Mouse (Mus musculus): ENCODE data around the gene Fam19a2. TPM values are rescaled to one million over a fixed set of nuclear protein-coding genes. Genes with fewer than 3 reads are reported as not detected.

The Fam19a2 gene
- total RNA-seq (2021): under 1 TPM in 1 of 2 experiments, not detected in 1; 0.12 TPM
- long read RNA-seq, experiment 1: 0 reads
- long read RNA-seq, experiment 2: 0 reads

- intact Hi-C loops (cut with DNase I; ENCODE audit: low total_unique reads): no loop called here
- DNase-seq: peak; percentile 16
Measured at GRCm38 (mm10) chr10:123263876-123264309, at the start of gene Fam19a2. Gene Fam19a2 (plus strand): TSS chr10:123263996.

DNA sequence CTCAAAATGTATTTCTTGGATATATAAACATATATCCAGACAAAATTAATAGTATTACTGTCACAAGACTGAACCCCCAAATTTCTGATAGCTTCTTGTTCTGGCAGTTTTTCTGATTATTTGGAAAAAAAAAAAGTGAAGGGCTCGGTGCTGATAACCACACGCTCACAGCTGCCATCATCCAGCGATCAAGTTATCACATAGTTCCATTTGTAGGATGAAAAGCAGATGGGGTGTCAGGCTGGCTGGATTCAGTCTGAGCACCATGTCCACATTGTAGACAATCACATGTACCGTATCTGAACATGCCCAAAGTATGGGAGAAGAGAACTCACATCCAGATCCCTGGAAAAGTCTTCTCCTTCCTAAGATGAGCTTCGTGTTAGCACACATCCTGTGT, 41.0 kb upstream of the Fam19a2 start:
- DNase-seq: no peak
- intact Hi-C loops (cut with DNase I; ENCODE audit: low total_unique reads): no loop called here

DNA sequence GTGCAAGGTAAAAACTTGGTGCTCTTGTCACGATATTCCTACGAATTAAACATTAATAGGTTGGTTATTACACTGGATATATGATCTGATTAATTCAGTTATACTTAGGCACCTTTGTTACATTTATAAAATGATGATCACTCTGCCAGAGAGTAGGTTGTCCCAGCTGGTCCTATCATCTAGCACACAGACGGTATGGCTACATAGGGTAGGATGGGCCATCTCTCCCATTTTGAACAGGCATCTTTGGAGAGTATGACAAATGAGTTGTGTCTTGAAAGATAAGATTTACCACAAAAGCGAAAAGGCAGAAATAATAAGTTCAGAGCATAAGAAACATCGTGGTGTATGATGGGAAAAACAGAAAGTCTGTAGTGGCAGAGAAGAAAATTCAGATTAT, 34.4 kb upstream of the Fam19a2 start:
- DNase-seq: no peak
- intact Hi-C loops (cut with DNase I; ENCODE audit: low total_unique reads): no loop called here

- intact Hi-C loops (cut with DNase I; ENCODE audit: low total_unique reads): no loop called here
- DNase-seq: no peak
Measured at GRCm38 (mm10) chr10:123248063-123248462, 15.7 kb upstream of the Fam19a2 start.

- intact Hi-C loops (cut with DNase I; ENCODE audit: low total_unique reads): no loop called here
- DNase-seq: no peak
Measured at GRCm38 (mm10) chr10:123251904-123252303, 11.9 kb upstream of the Fam19a2 start.

DNA sequence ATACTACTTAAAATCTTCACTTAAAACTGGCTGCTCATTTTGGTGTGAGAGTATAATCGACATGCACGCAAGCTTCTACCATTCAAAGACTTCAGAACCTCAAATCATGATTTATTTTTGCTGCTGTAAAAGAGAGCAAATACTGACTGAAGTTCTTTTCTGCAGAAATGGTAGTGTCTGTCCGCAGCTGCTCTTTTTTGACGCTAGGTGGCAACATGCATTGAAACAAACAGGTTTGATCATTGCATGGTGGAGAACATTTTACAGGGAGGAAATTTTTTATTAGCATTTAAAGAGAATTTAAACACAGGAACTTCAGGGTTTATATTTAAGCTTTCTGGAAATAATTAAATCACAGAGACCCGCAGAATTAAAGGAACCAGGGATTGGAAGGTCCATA, 9.5 kb upstream of the Fam19a2 start:
- intact Hi-C loops (cut with DNase I; ENCODE audit: low total_unique reads): no loop called here
- no peak for DNase-seq

DNA sequence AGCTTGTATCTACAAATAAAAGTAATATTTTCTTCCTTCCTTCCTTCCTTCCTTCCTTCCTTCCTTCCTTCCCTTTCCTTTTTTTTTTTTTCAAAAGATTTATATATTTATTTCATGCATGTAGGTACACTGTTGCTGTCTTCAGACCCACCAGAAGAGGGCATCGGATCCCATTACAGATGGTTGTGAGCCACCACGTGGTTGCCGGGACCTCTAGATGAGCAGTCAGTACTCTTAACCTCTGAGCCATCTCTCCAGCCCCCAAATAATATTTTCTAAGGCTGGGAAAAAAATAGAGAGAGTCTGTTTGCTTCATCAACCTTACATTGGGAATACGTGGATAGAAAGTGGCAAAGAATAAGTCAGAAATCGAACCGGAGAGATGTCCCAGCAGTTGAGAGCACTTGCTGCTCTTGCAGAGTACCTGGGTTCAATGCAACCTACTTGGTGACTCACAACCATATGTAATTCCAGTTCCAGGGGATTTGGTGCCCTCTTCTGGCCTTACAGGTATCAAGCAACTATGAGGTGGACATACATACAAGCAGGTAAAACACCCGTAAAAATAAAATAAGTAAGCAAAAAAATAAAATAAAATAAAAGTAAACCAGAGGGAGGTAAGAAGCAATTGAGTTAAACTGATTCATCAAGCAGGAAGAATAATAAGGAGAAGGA, 8.0 kb upstream of the Fam19a2 start:
- intact Hi-C loops (cut with DNase I; ENCODE audit: low total_unique reads): no loop called here
- no peak for DNase-seq

DNA sequence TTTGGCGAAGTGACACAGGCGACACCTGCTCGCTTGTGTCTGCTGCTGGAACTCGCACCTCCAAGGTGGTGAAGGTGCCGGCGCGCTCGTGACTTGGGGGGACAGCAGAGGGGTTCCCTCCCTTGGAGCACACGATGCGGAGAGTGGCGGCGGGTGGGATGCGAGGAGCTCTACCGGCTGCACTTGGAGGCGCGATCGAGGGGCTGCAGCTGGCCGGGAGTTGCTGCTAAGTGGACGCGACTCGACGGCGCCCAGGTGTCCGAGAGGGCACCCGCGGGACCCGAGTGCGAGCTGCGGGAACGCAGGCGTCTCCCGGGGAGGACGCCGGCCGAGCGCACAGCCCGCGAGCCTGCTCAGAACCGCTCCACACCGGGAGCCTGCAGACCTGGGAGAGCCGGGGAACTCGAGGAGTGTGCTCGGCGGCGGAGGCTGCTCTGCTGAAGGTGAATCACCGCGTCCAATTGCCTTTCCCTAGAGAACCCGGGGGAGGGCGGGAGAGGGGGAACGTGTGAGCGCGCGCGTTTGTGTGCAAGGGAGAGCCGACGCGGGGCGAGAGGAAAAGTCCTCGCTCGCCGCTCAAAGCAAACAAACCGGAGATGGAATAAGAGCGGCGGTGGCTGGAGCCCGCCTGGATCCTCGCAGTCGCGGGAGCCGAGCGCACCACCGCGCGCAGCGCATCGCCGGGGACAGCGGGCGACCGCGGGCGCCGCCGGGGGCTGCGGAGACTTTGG, 830 bp downstream of the Fam19a2 start:
- DNase-seq: peak; percentile 14

GRCm38 (mm10) chr10:123265241-123265790, 1.5 kb downstream of the Fam19a2 start:
- no peak for DNase-seq
- intact Hi-C loops (cut with DNase I; ENCODE audit: low total_unique reads): no loop called here

More for the DNA sequence above, 830 bp downstream of the Fam19a2 start:
- intact Hi-C loops (cut with DNase I; ENCODE audit: low total_unique reads): no loop called here

DNA sequence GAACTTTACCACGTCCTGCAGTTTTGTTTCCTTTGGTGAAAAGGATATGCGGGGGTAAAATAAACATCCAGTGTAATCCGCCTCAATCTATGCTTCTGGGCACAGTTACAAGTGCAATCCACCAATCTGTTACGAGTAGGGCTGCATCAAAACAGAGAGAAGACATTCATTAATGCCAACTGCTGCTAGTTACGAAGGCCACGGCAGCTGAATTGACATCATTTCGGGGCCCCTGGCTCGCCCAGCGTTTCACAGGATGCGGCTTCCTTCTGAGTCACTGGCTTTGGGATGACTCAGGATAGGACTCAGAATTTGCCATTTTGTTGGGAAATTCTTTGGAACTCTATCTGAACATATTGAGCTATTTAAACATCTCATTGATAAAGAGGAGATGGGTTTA, 4.8 kb downstream of the Fam19a2 start:
- no peak for DNase-seq
- intact Hi-C loops (cut with DNase I; ENCODE audit: low total_unique reads): no loop called here

- DNase-seq: no peak
- intact Hi-C loops (cut with DNase I; ENCODE audit: low total_unique reads): no loop called here
Measured at GRCm38 (mm10) chr10:123274554-123274953, 10.8 kb downstream of the Fam19a2 start.

GRCm38 (mm10) chr10:123307300-123307699, 43.5 kb downstream of the Fam19a2 start:
- no peak for DNase-seq
- intact Hi-C loops (cut with DNase I; ENCODE audit: low total_unique reads): no loop called here

GRCm38 (mm10) chr10:123326271-123326670, 62.5 kb downstream of the Fam19a2 start:
- intact Hi-C loops (cut with DNase I; ENCODE audit: low total_unique reads): no loop called here
- DNase-seq: no peak

- no peak for DNase-seq
- intact Hi-C loops (cut with DNase I; ENCODE audit: low total_unique reads): no loop called here
Measured at GRCm38 (mm10) chr10:123341280-123341679, 77.5 kb downstream of the Fam19a2 start.

- DNase-seq: no peak
- intact Hi-C loops (cut with DNase I; ENCODE audit: low total_unique reads): no loop called here
Measured at GRCm38 (mm10) chr10:123342591-123343236, 78.9 kb downstream of the Fam19a2 start.

- no peak for DNase-seq
- intact Hi-C loops (cut with DNase I; ENCODE audit: low total_unique reads): no loop called here
Measured at GRCm38 (mm10) chr10:123346301-123346700, 82.5 kb downstream of the Fam19a2 start.

DNA sequence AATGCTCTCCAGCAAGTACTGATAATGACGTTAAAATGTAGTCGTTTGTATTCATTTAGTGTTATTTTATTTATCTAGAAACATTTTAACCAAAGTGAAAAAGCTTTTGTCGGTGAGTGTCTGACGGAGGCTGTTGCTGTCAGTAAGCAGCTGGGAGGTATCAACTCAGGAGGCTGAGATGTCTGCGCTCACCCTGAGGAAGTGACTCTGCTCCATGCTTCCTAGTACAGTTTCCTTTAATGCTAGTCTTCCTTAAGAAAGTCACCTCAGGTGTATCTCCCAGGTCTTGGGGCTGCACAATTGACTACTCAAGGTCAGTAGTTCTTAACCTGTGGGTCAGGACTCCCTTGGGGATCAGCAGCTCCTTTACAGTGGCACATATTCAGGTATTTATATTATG, 89.9 kb downstream of the Fam19a2 start:
- no peak for DNase-seq
- intact Hi-C loops (cut with DNase I; ENCODE audit: low total_unique reads): no loop called here

- no peak for DNase-seq
- intact Hi-C loops (cut with DNase I; ENCODE audit: low total_unique reads): no loop called here
Measured at GRCm38 (mm10) chr10:123357010-123357409, 93.2 kb downstream of the Fam19a2 start.

GRCm38 (mm10) chr10:123360492-123360891, 96.7 kb downstream of the Fam19a2 start:
- DNase-seq: no peak
- intact Hi-C loops (cut with DNase I; ENCODE audit: low total_unique reads): no loop called here

GRCm38 (mm10) chr10:123364628-123365027, 100.8 kb downstream of the Fam19a2 start:
- DNase-seq: no peak
- intact Hi-C loops (cut with DNase I; ENCODE audit: low total_unique reads): no loop called here

Data from gastrocnemius, postnatal 14 days (tissue).